Mouse (Mus musculus): Measurements from ENCODE around the gene Kcna1. TPM values are rescaled to one million over a fixed set of nuclear protein-coding genes. Genes with fewer than 3 reads are reported as not detected.

Kcna1 gene
- 4.5 and 4.9 TPM in 2 replicates for polyA plus RNA-seq (2015; fragmentation: Nextera tagmentation; extraction: Ambion mirVana)

GRCm38 (mm10) chr6:126646381-126646780, at the start of gene Kcna1:
TSS of gene Kcna1 (minus strand) at chr6:126646384.
- H3K27ac ChIP-seq (ENCODE audit: low read length), result peak within 1 kb of the TSS; percentile 5; the same call in 1 of the 2 replicates
- H3K4me1 ChIP-seq (replicated peaks; ENCODE audit: control insufficient read depth, insufficient read depth, low read length), result peaks cover 30% of the 10 kb centered on the region
- ATAC-seq, result no peak
- no peaks in the 10 kb centered on the region for H3K36me3 ChIP-seq (ENCODE audit: control insufficient read depth, insufficient read depth)
- peaks cover 24% of the 10 kb centered on the region for H3K27me3 ChIP-seq (replicated peaks; ENCODE audit: control insufficient read depth, insufficient read depth, low read length)
- WGBS, result 9% methylated on average over 8 of the region's 8 CpGs
- H3K9ac ChIP-seq (replicated peaks; ENCODE audit: low read depth, low read length), result peak within 1 kb of the TSS; percentile 60
- H3K4me3 ChIP-seq (replicated peaks; ENCODE audit: low read length), result peak within 1 kb of the TSS; percentile 69
- peak within 1 kb of the TSS; percentile 99 for H3K4me2 ChIP-seq (ENCODE audit: low read length)
- H3K9me3 ChIP-seq (ENCODE audit: control insufficient read depth, low read length), result no peaks in the 10 kb centered on the region

GRCm38 (mm10) chr6:126687120-126687519, 40.9 kb upstream of the Kcna1 start:
- no peaks in the 10 kb centered on the region for H3K36me3 ChIP-seq (ENCODE audit: control insufficient read depth, insufficient read depth)
- no peak overlapping the region for H3K4me2 ChIP-seq (ENCODE audit: low read length)
- 68% methylated on average over 4 of the region's 4 CpGs for WGBS
- no peak for ATAC-seq
- H3K9ac ChIP-seq (replicated peaks; ENCODE audit: low read depth, low read length), result no peak overlapping the region
- no peak overlapping the region for H3K4me3 ChIP-seq (replicated peaks; ENCODE audit: low read length)
- H3K4me1 ChIP-seq (replicated peaks; ENCODE audit: control insufficient read depth, insufficient read depth, low read length), result no peaks in the 10 kb centered on the region
- no peak overlapping the region for H3K27ac ChIP-seq (ENCODE audit: low read length)
- H3K9me3 ChIP-seq (ENCODE audit: control insufficient read depth, low read length), result no peaks in the 10 kb centered on the region
- no peaks in the 10 kb centered on the region for H3K27me3 ChIP-seq (replicated peaks; ENCODE audit: control insufficient read depth, insufficient read depth, low read length)

- no peak overlapping the region for H3K4me2 ChIP-seq (ENCODE audit: low read length)
- no peak for ATAC-seq
These were observed 39.0 kb upstream of the Kcna1 start for GRCm38 (mm10) chr6:126685135-126685534.

GRCm38 (mm10) chr6:126678961-126679360, 32.8 kb upstream of the Kcna1 start:
- H3K4me1 ChIP-seq (replicated peaks; ENCODE audit: control insufficient read depth, insufficient read depth, low read length), result no peaks in the 10 kb centered on the region
- WGBS, result 68% methylated on average over 7 of the region's 7 CpGs
- H3K9ac ChIP-seq (replicated peaks; ENCODE audit: low read depth, low read length), result no peak overlapping the region
- H3K9me3 ChIP-seq (ENCODE audit: control insufficient read depth, low read length), result no peaks in the 10 kb centered on the region
- no peak overlapping the region for H3K27ac ChIP-seq (ENCODE audit: low read length)
- no peaks in the 10 kb centered on the region for H3K27me3 ChIP-seq (replicated peaks; ENCODE audit: control insufficient read depth, insufficient read depth, low read length)
- H3K36me3 ChIP-seq (ENCODE audit: control insufficient read depth, insufficient read depth), result no peaks in the 10 kb centered on the region
- no peak overlapping the region for H3K4me3 ChIP-seq (replicated peaks; ENCODE audit: low read length)
- no peak overlapping the region for H3K4me2 ChIP-seq (ENCODE audit: low read length)
- no peak for ATAC-seq

More at GRCm38 (mm10) chr6:126685135-126685534, 39.0 kb upstream of the Kcna1 start:
- Histone ChIP-seq H3K4me3 (replicated peaks; ENCODE audit: low read length) (no peak overlapping the region), H3K36me3 (ENCODE audit: control insufficient read depth, insufficient read depth) (no peaks in the 10 kb centered on the region), H3K4me1 (replicated peaks; ENCODE audit: control insufficient read depth, insufficient read depth, low read length) (no peaks in the 10 kb centered on the region), H3K27me3 (replicated peaks; ENCODE audit: control insufficient read depth, insufficient read depth, low read length) (no peaks in the 10 kb centered on the region), H3K9ac (replicated peaks; ENCODE audit: low read depth, low read length) (no peak overlapping the region), H3K9me3 (ENCODE audit: control insufficient read depth, low read length) (no peaks in the 10 kb centered on the region), H3K27ac (ENCODE audit: low read length) (no peak overlapping the region)
- WGBS, result 83% methylated on average over 3 of the region's 3 CpGs

GRCm38 (mm10) chr6:126667001-126667400, 20.8 kb upstream of the Kcna1 start:
- Histone ChIP-seq H3K4me3 (replicated peaks; ENCODE audit: low read length) (no peak overlapping the region), H3K36me3 (ENCODE audit: control insufficient read depth, insufficient read depth) (no peaks in the 10 kb centered on the region), H3K9ac (replicated peaks; ENCODE audit: low read depth, low read length) (no peak overlapping the region), H3K9me3 (ENCODE audit: control insufficient read depth, low read length) (no peaks in the 10 kb centered on the region), H3K4me2 (ENCODE audit: low read length) (no peak overlapping the region), H3K27ac (ENCODE audit: low read length) (no peak overlapping the region), H3K27me3 (replicated peaks; ENCODE audit: control insufficient read depth, insufficient read depth, low read length) (no peaks in the 10 kb centered on the region), H3K4me1 (replicated peaks; ENCODE audit: control insufficient read depth, insufficient read depth, low read length) (0 out of 2 replicates have a peak, but pooled peaks cover 4% of the 10 kb centered on the region)
- 78% methylated on average over 5 of the region's 5 CpGs for WGBS
- no peak for ATAC-seq

- Histone ChIP-seq H3K27me3 (replicated peaks; ENCODE audit: control insufficient read depth, insufficient read depth, low read length) (no peaks in the 10 kb centered on the region), H3K27ac (ENCODE audit: low read length) (no peak overlapping the region), H3K4me3 (replicated peaks; ENCODE audit: low read length) (no peak overlapping the region), H3K4me2 (ENCODE audit: low read length) (no peak overlapping the region), H3K4me1 (replicated peaks; ENCODE audit: control insufficient read depth, insufficient read depth, low read length) (0 out of 2 replicates have a peak, but pooled peaks cover 4% of the 10 kb centered on the region), H3K9me3 (ENCODE audit: control insufficient read depth, low read length) (no peaks in the 10 kb centered on the region), H3K9ac (replicated peaks; ENCODE audit: low read depth, low read length) (no peak overlapping the region), H3K36me3 (ENCODE audit: control insufficient read depth, insufficient read depth) (no peaks in the 10 kb centered on the region)
- 34% methylated on average over 6 of the region's 6 CpGs for WGBS
- ATAC-seq, result no peak
These were observed 19.9 kb upstream of the Kcna1 start for GRCm38 (mm10) chr6:126666091-126666490.

GRCm38 (mm10) chr6:126664569-126664968, 18.4 kb upstream of the Kcna1 start:
- Histone ChIP-seq H3K9me3 (ENCODE audit: control insufficient read depth, low read length) (no peaks in the 10 kb centered on the region), H3K4me2 (ENCODE audit: low read length) (no peak overlapping the region), H3K9ac (replicated peaks; ENCODE audit: low read depth, low read length) (no peak overlapping the region), H3K4me3 (replicated peaks; ENCODE audit: low read length) (no peak overlapping the region), H3K27me3 (replicated peaks; ENCODE audit: control insufficient read depth, insufficient read depth, low read length) (no peaks in the 10 kb centered on the region), H3K27ac (ENCODE audit: low read length) (no peak overlapping the region), H3K36me3 (ENCODE audit: control insufficient read depth, insufficient read depth) (no peaks in the 10 kb centered on the region), H3K4me1 (replicated peaks; ENCODE audit: control insufficient read depth, insufficient read depth, low read length) (0 out of 2 replicates have a peak, but pooled peaks cover 4% of the 10 kb centered on the region)
- ATAC-seq, result no peak
- 79% methylated on average over 3 of the region's 3 CpGs for WGBS

- H3K27me3 ChIP-seq (replicated peaks; ENCODE audit: control insufficient read depth, insufficient read depth, low read length), result no peaks in the 10 kb centered on the region
- ATAC-seq, result no peak
- no peak overlapping the region for H3K4me3 ChIP-seq (replicated peaks; ENCODE audit: low read length)
- no peak overlapping the region for H3K27ac ChIP-seq (ENCODE audit: low read length)
- no peak overlapping the region for H3K4me2 ChIP-seq (ENCODE audit: low read length)
- no peaks in the 10 kb centered on the region for H3K4me1 ChIP-seq (replicated peaks; ENCODE audit: control insufficient read depth, insufficient read depth, low read length)
- H3K36me3 ChIP-seq (ENCODE audit: control insufficient read depth, insufficient read depth), result no peaks in the 10 kb centered on the region
- no peaks in the 10 kb centered on the region for H3K9me3 ChIP-seq (ENCODE audit: control insufficient read depth, low read length)
- 89% methylated on average over 2 of the region's 2 CpGs for WGBS
- no peak overlapping the region for H3K9ac ChIP-seq (replicated peaks; ENCODE audit: low read depth, low read length)
These were observed 11.6 kb upstream of the Kcna1 start for GRCm38 (mm10) chr6:126657646-126658394.

- H3K9ac ChIP-seq (replicated peaks; ENCODE audit: low read depth, low read length), result no peak overlapping the region
- no peaks in the 10 kb centered on the region for H3K9me3 ChIP-seq (ENCODE audit: control insufficient read depth, low read length)
- ATAC-seq, result no peak
- H3K36me3 ChIP-seq (ENCODE audit: control insufficient read depth, insufficient read depth), result no peaks in the 10 kb centered on the region
- no peak overlapping the region for H3K27ac ChIP-seq (ENCODE audit: low read length)
- no peak overlapping the region for H3K4me3 ChIP-seq (replicated peaks; ENCODE audit: low read length)
- no peaks in the 10 kb centered on the region for H3K27me3 ChIP-seq (replicated peaks; ENCODE audit: control insufficient read depth, insufficient read depth, low read length)
- no peak overlapping the region for H3K4me2 ChIP-seq (ENCODE audit: low read length)
- no peaks in the 10 kb centered on the region for H3K4me1 ChIP-seq (replicated peaks; ENCODE audit: control insufficient read depth, insufficient read depth, low read length)
- WGBS, result 86% methylated on average over 7 of the region's 7 CpGs
These were observed 7.4 kb upstream of the Kcna1 start for GRCm38 (mm10) chr6:126653561-126653960.
